Mouse (Mus musculus) macrophage (primary cell): Measurements from ENCODE around the gene Sgip1. TPM values are rescaled to one million over a fixed set of nuclear protein-coding genes. Genes with fewer than 3 reads are reported as not detected.

Source experiments
- H3K27ac ChIP-seq: fragments of 350-480 bp; formaldehyde crosslinking; 2 replicates; pipeline ENCODE4 v1.9.0; 2021
- H3K36me3 ChIP-seq: fragments of 350-480 bp; formaldehyde crosslinking; 2 replicates; pipeline ENCODE4 v1.9.0; 2021; ENCODE audit errors: inconsistent target
- H3K4me3 ChIP-seq: fragments of 350-480 bp; formaldehyde crosslinking; 2 replicates; pipeline ENCODE4 v1.9.0; 2021; ENCODE audit errors: inconsistent target
- H3K79me2 ChIP-seq: fragments of 350-480 bp; formaldehyde crosslinking; 2 replicates; pipeline ENCODE4 v1.9.0; 2021; ENCODE audit errors: inconsistent target
- WGBS: methylation state at CpG from one replicate; pipeline ENCODE4 v1.1.7; 2026; ENCODE audit warnings: inconsistent platforms; ENCODE audit not compliant: missing documents; 5-methylcytosine and 5-hydroxymethylcytosine counted together
- polyA plus RNA-seq: library from polyadenylated mRNA; stranded (reverse); fragments of 250-400 nt; gene quantifications from 3 replicates; pipeline ENCODE4 v1.2.4, GENCODE M21; 2018; ENCODE audit warnings: inconsistent platforms
- total RNA-seq, 78 experiments: library from RNA; depleted of rRNA; stranded (reverse); fragments of 250-400 nt; gene quantifications; 1 replicate in 9 of 78; 2 replicates in 24 of 78; 3 replicates in 43 of 78; 4 replicates in 2 of 78; pipeline ENCODE4 v1.2.4; 2018; ENCODE audit warnings: inconsistent platforms in 56 of 78

Sgip1 gene
- 1 to 10 TPM in 1 of 26 experiments, under 1 TPM in 11, not detected in 14; 0.25 to 1.2 (median 0.43) TPM for total RNA-seq (2018; cell fraction: chromatin; rRNA removed)
- total RNA-seq (2018; cell fraction: cytosol; rRNA removed) = under 1 TPM; 0.03 to 0.37 (median 0.14) TPM
- total RNA-seq (2018; cell fraction: nucleus; rRNA removed) = 1 to 10 TPM in 1 of 26 experiments, under 1 TPM in 16, not detected in 9; 0.24 to 2.6 (median 0.47) TPM
- polyA plus RNA-seq = 0.10 to 0.33 TPM (median 0.11 TPM) in 3 replicates

- no peak within 1 kb of the TSS for H3K4me3 ChIP-seq
- H3K27ac ChIP-seq = no peak within 1 kb of the TSS
- 57% methylated on average over 8 of the region's 8 CpGs for WGBS
- no peaks in the 10 kb centered on the region for H3K36me3 ChIP-seq
- H3K79me2 ChIP-seq = no peaks in the 10 kb centered on the region
These were observed at the start of gene Sgip1 for GRCm38 (mm10) chr4:102741287-102741686. TSS of gene Sgip1 (plus strand) at chr4:102741297.

GRCm38 (mm10) chr4:102691402-102691801 lies 49.7 kb upstream of the Sgip1 start:
- Histone ChIP-seq H3K79me2 (no peaks in the 10 kb centered on the region), H3K27ac (no peak overlapping the region), H3K36me3 (no peaks in the 10 kb centered on the region), H3K4me3 (no peak overlapping the region)
- WGBS = 80% methylated on average over 4 of the region's 4 CpGs

- H3K4me3 ChIP-seq = no peak overlapping the region
These were observed 43.1 kb upstream of the Sgip1 start for GRCm38 (mm10) chr4:102697966-102698365.

GRCm38 (mm10) chr4:102711731-102712130 lies 29.4 kb upstream of the Sgip1 start:
- 50% methylated on average over 4 of the region's 4 CpGs for WGBS
- H3K4me3 ChIP-seq = no peak overlapping the region
- H3K27ac ChIP-seq = no peak overlapping the region
- H3K79me2 ChIP-seq = no peaks in the 10 kb centered on the region
- no peaks in the 10 kb centered on the region for H3K36me3 ChIP-seq

More at GRCm38 (mm10) chr4:102697966-102698365, 43.1 kb upstream of the Sgip1 start:
- Histone ChIP-seq H3K27ac (no peak overlapping the region), H3K36me3 (no peaks in the 10 kb centered on the region), H3K79me2 (no peaks in the 10 kb centered on the region)
- WGBS = 98% methylated on average over 6 of the region's 7 CpGs

GRCm38 (mm10) chr4:102715532-102715931 lies 25.6 kb upstream of the Sgip1 start:
- Histone ChIP-seq H3K36me3 (no peaks in the 10 kb centered on the region), H3K79me2 (no peaks in the 10 kb centered on the region), H3K27ac (no peak overlapping the region), H3K4me3 (no peak overlapping the region)

- no peaks in the 10 kb centered on the region for H3K79me2 ChIP-seq
- H3K4me3 ChIP-seq = no peak overlapping the region
- no peaks in the 10 kb centered on the region for H3K36me3 ChIP-seq
- 83% methylated on average over 5 of the region's 5 CpGs for WGBS
- no peak overlapping the region for H3K27ac ChIP-seq
These were observed 23.8 kb upstream of the Sgip1 start for GRCm38 (mm10) chr4:102717123-102717828.

GRCm38 (mm10) chr4:102719535-102719934 lies 21.6 kb upstream of the Sgip1 start:
- no peak overlapping the region for H3K4me3 ChIP-seq
- no peaks in the 10 kb centered on the region for H3K36me3 ChIP-seq
- no peaks in the 10 kb centered on the region for H3K79me2 ChIP-seq
- H3K27ac ChIP-seq = no peak overlapping the region
- 14% methylated on average over 1 of the region's 1 CpGs for WGBS

GRCm38 (mm10) chr4:102719951-102720350 lies 21.1 kb upstream of the Sgip1 start:
- no peaks in the 10 kb centered on the region for H3K79me2 ChIP-seq
- WGBS = 9% methylated on average over 1 of the region's 1 CpGs
- H3K36me3 ChIP-seq = no peaks in the 10 kb centered on the region
- no peak overlapping the region for H3K4me3 ChIP-seq
- H3K27ac ChIP-seq = no peak overlapping the region

GRCm38 (mm10) chr4:102724442-102724841 lies 16.7 kb upstream of the Sgip1 start:
- no peak overlapping the region for H3K4me3 ChIP-seq
- WGBS = 80% methylated on average over 5 of the region's 5 CpGs
- H3K27ac ChIP-seq = no peak overlapping the region
- H3K36me3 ChIP-seq = no peaks in the 10 kb centered on the region
- H3K79me2 ChIP-seq = no peaks in the 10 kb centered on the region

- Histone ChIP-seq H3K27ac (no peak overlapping the region), H3K36me3 (no peaks in the 10 kb centered on the region), H3K4me3 (no peak overlapping the region), H3K79me2 (no peaks in the 10 kb centered on the region)
- WGBS = 94% methylated on average over 3 of the region's 3 CpGs
These were observed 10.1 kb upstream of the Sgip1 start for GRCm38 (mm10) chr4:102730976-102731375.

- WGBS = 82% methylated on average over 9 of the region's 9 CpGs
- Histone ChIP-seq H3K4me3 (no peak overlapping the region), H3K36me3 (no peaks in the 10 kb centered on the region), H3K79me2 (no peaks in the 10 kb centered on the region), H3K27ac (no peak overlapping the region)
These were observed 7.0 kb upstream of the Sgip1 start for GRCm38 (mm10) chr4:102734022-102734657.

- H3K27ac ChIP-seq = no peak overlapping the region
- H3K4me3 ChIP-seq = no peak overlapping the region
- no peaks in the 10 kb centered on the region for H3K79me2 ChIP-seq
- no peaks in the 10 kb centered on the region for H3K36me3 ChIP-seq
- WGBS = 75% methylated on average over 3 of the region's 3 CpGs
These were observed 12.4 kb downstream of the Sgip1 start for GRCm38 (mm10) chr4:102753334-102754090.

- Histone ChIP-seq H3K4me3 (peak overlapping the region; percentile 18), H3K79me2 (no peaks in the 10 kb centered on the region), H3K27ac (no peak overlapping the region), H3K36me3 (no peaks in the 10 kb centered on the region)
- WGBS = 10% methylated on average over 41 of the region's 41 CpGs
These were observed 18.2 kb downstream of the Sgip1 start for GRCm38 (mm10) chr4:102759095-102759890.
